Mouse (Mus musculus) olfactory bulb, adult 2 months (tissue): ENCODE results near the gene Efcab11. TPM values are rescaled to one million over a fixed set of nuclear protein-coding genes. Genes with fewer than 3 reads are reported as not detected.
"Not testable (repeated sequence)": the region's sequence is repeated elsewhere in the genome, so short reads cannot be mapped to it uniquely, and the experiment has no call there.

Source experiments
- H3K27ac ChIP-seq: fragments of 200-500 bp; 2 replicates; pipeline ENCODE4 v1.5.1; 2012; ENCODE audit warnings: low read depth, low read length; ENCODE audit not compliant: insufficient read depth
- H3K4me1 ChIP-seq: fragments of 200-500 bp; 2 replicates; pipeline ENCODE4 v1.6.1; 2012; ENCODE audit warnings: low read length; ENCODE audit not compliant: control insufficient read depth, insufficient read depth
- H3K4me3 ChIP-seq: fragments of 200-500 bp; 2 replicates; pipeline ENCODE4 v1.5.1; 2012; ENCODE audit warnings: mild to moderate bottlenecking, low read depth, low read length, moderate library complexity; ENCODE audit not compliant: insufficient read depth
- CTCF ChIP-seq: fragments of 200-500 bp; IDR thresholded peaks from 2 replicates; pipeline ENCODE4 v1.5.1; 2012; ENCODE audit warnings: low read depth, mild to moderate bottlenecking, low read length, moderate library complexity; ENCODE audit not compliant: insufficient read depth
- POLR2A ChIP-seq: fragments of 200-500 bp; IDR thresholded peaks from 2 replicates; pipeline ENCODE4 v1.6.1; 2012; ENCODE audit warnings: mild to moderate bottlenecking, low read depth, low read length, moderate library complexity; ENCODE audit not compliant: insufficient read depth
- WGBS: fragments of 180-500 bp; shearing (Covaris S2); methylation state at CpG from one replicate; pipeline ENCODE4 v1.1.7; 2018; 5-methylcytosine and 5-hydroxymethylcytosine counted together
- polyA plus RNA-seq: library from polyadenylated mRNA; stranded (reverse); fragments of >200 nt; gene quantifications from 2 replicates; pipeline ENCODE4 v1.2.4, GENCODE M21; 2012; ENCODE audit warnings: low replicate concordance; ENCODE audit not compliant: missing spikeins, insufficient read depth, insufficient read length

The Efcab11 gene
- polyA plus RNA-seq, 1 experiment: not detected

DNA sequence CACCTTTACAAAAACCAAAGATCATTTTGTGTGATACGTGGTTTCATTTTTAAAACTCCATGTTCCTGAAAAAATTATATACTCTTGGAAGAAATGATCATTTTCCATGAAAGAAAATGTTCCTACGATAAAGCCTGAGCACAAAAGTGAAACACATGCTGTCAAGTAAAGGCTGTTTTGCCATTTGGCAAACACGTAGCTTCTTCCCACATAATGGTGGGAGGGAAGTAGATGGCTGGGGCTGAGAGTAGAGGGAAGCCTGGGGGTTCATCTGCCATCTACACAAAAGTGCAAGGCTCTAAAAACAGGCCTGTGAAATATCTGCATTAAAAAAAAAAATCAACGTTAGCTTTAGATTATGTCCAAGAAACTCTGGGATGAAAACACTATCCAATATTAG lies 61.6 kb downstream of the Efcab11 start:
- Histone ChIP-seq H3K4me1 (peaks cover 2% of the 10 kb centered on the region; the same call in 1 of the 2 replicates), H3K27ac (no peak overlapping the region), H3K4me3 (no peak overlapping the region)
- 40% methylated on average over 4 of the region's 4 CpGs for WGBS
- TF ChIP-seq CTCF (no peak), POLR2A (no peak)

DNA sequence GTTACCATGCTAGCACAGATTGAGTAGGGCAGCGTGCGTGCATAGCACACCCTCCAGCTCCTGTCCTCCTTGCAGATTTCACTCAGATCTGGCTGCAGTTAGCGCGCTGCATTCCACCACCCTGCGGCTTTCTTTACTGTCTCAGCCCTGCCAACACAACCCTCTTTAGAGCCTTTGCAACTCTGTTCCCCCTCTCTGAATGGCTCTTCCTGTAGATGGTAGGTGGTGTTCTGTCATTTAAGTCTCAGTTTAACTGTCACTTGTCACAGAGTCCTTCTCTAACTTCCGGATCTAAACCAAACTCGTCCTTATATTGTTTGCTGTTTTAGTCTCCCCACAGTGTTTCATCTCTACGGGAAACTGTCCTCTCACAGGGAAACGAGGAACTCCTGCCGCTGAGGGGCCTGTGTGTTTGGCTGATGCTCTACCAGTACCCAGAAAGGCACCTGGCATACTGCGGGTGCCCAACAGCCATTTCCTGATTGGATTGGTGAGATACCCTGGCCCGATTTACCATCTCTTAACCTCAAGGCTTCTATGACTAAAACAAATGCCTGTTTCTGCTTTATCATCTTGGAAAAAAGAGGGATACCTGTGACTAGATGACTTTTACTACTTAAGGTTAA lies 62.8 kb downstream of the Efcab11 start:
- no peak for TF ChIP-seq CTCF
- no peak for TF ChIP-seq POLR2A
- no peak overlapping the region for H3K27ac ChIP-seq
- peaks cover 2% of the 10 kb centered on the region; the same call in 1 of the 2 replicates for H3K4me1 ChIP-seq
- H3K4me3 ChIP-seq: no peak overlapping the region
- WGBS: 84% methylated on average over 12 of the region's 12 CpGs

GRCm38 (mm10) chr12:99819186-99819974 lies 64.9 kb downstream of the Efcab11 start:
- 87% methylated on average over 4 of the region's 4 CpGs for WGBS
- H3K27ac ChIP-seq: no peak overlapping the region
- TF ChIP-seq POLR2A (no peak), CTCF (no peak)
- peaks cover 2% of the 10 kb centered on the region; the same call in 1 of the 2 replicates for H3K4me1 ChIP-seq
- H3K4me3 ChIP-seq: no peak overlapping the region

DNA sequence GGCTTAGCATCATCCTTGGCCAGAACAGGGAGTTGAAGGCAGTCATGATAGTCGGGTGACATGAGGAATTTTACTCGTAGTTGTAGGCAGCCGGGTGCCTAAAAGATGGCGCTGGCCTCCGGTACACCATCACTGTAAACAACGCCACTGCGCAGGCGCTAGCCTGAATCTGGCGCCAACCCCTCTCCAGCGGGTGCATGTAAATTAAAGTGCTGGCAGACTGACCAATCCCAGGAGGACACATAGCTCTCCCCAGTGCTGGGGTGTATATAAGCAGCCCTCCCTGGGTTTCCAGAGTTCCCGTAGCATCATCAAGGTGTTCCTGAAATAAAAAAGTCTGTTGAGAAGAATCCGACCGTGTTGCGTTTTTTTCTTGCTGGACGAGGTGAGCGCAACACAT lies 66.2 kb downstream of the Efcab11 start:
- not testable (repeated sequence) for H3K4me1 ChIP-seq, H3K27ac ChIP-seq, H3K4me3 ChIP-seq
- 97% methylated on average over 16 of the region's 16 CpGs for WGBS

DNA sequence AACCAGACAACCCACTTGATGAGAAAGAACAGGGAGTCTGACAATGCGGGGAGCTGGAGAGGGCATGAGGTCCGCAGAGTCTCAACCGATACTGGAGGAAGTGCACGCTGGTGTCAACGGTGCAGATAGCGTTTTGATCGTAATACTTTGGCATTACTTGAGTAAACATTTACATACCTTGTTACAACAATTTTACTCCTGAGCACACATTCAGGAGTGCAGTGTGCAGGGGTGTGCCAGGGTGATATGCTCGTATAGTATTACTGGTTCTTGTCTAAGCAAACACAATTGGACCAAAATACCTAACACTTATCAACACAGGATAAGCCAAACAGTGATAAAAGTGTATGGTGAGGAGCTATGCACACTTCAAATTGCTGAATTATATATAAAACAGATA lies 69.0 kb downstream of the Efcab11 start:
- H3K4me1 ChIP-seq: no peaks in the 10 kb centered on the region
- WGBS: 89% methylated on average over 8 of the region's 8 CpGs
- H3K27ac ChIP-seq: no peak overlapping the region
- H3K4me3 ChIP-seq: no peak overlapping the region
- TF ChIP-seq POLR2A (no peak), CTCF (no peak)

GRCm38 (mm10) chr12:99807891-99808290 lies 76.3 kb downstream of the Efcab11 start:
- H3K27ac ChIP-seq: no peak overlapping the region
- TF ChIP-seq CTCF: no peak
- no peak for TF ChIP-seq POLR2A
- H3K4me1 ChIP-seq: no peaks in the 10 kb centered on the region
- no peak overlapping the region for H3K4me3 ChIP-seq
- 64% methylated on average over 5 of the region's 5 CpGs for WGBS

DNA sequence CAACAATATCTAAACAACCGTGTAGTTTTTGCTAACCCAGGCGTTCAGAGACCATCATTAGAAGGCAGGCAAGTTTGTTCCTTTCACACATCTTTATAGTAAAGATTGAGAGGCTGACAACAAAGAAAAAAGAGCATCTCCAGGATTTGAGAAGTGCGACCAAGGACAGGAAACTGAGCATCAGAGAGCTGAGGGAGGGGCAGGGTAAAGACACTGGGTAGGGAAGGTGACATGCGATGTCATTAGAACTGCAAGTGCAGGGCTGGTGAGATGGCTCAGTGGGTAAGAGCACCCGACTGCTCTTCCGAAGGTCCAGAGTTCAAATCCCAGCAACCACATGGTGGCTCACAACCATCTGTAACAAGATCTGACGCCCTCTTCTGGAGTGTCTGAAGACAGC lies 77.5 kb downstream of the Efcab11 start:
- WGBS: 92% methylated on average over 7 of the region's 7 CpGs
- not testable (repeated sequence) for H3K27ac ChIP-seq, H3K4me3 ChIP-seq, H3K4me1 ChIP-seq

GRCm38 (mm10) chr12:99795921-99796320 lies 88.3 kb downstream of the Efcab11 start:
- TF ChIP-seq POLR2A: no peak
- TF ChIP-seq CTCF: no peak
- no peak overlapping the region for H3K27ac ChIP-seq
- H3K4me1 ChIP-seq: peaks cover 10% of the 10 kb centered on the region; the same call in 1 of the 2 replicates
- no peak overlapping the region for H3K4me3 ChIP-seq
- 84% methylated on average over 2 of the region's 2 CpGs for WGBS

GRCm38 (mm10) chr12:99794792-99795620 lies 89.2 kb downstream of the Efcab11 start:
- no peak overlapping the region for H3K27ac ChIP-seq
- H3K4me3 ChIP-seq: no peak overlapping the region
- peaks cover 10% of the 10 kb centered on the region; the same call in 1 of the 2 replicates for H3K4me1 ChIP-seq
- no peak for TF ChIP-seq POLR2A
- TF ChIP-seq CTCF: no peak
- 88% methylated on average over 7 of the region's 7 CpGs for WGBS
